Mouse (Mus musculus) gastrocnemius, postnatal 25 days (tissue): ENCODE measurements at regions not wholly inside any gene's neighbourhood (a gene's known extent, or its start where the extent isn't known, plus 50 kb on each side); places are given as distances from the start of the nearest gene placed in this dataset.

Source experiments
- DNase-seq: peaks from one replicate; pipeline ENCODE4 v3.0.0; 2022

- DNase-seq = no peak
Measured at GRCm38 (mm10) chr13:46116576-46116975, 151.8 kb upstream of the Atxn1 start.

- no peak for DNase-seq
Measured at GRCm38 (mm10) chr13:46104971-46105370, 140.2 kb upstream of the Atxn1 start.

GRCm38 (mm10) chr13:46098621-46099020, 133.8 kb upstream of the Atxn1 start:
- no peak for DNase-seq

- DNase-seq = no peak
Measured at GRCm38 (mm10) chr13:46098131-46098530, 133.3 kb upstream of the Atxn1 start.

GRCm38 (mm10) chr13:46096968-46097367, 132.2 kb upstream of the Atxn1 start:
- DNase-seq = no peak

GRCm38 (mm10) chr13:46096416-46096815, 131.6 kb upstream of the Atxn1 start:
- no peak for DNase-seq

- no peak for DNase-seq
Measured at GRCm38 (mm10) chr13:46092787-46093186, 128.0 kb upstream of the Atxn1 start.

GRCm38 (mm10) chr13:46091109-46091508, 126.3 kb upstream of the Atxn1 start:
- DNase-seq = no peak

GRCm38 (mm10) chr13:46088237-46088636, 123.4 kb upstream of the Atxn1 start:
- no peak for DNase-seq

GRCm38 (mm10) chr13:46087663-46088062, 122.9 kb upstream of the Atxn1 start:
- DNase-seq = no peak

GRCm38 (mm10) chr13:46076879-46077278, 112.1 kb upstream of the Atxn1 start:
- no peak for DNase-seq

GRCm38 (mm10) chr13:46071670-46072069, 106.9 kb upstream of the Atxn1 start:
- no peak for DNase-seq

- no peak for DNase-seq
Measured at GRCm38 (mm10) chr13:46069571-46069970, 104.8 kb upstream of the Atxn1 start.

- DNase-seq = no peak
Measured at GRCm38 (mm10) chr13:46062758-46063157, 98.0 kb upstream of the Atxn1 start.

GRCm38 (mm10) chr13:46059870-46060269, 95.1 kb upstream of the Atxn1 start:
- no peak for DNase-seq

GRCm38 (mm10) chr13:46058862-46059261, 94.1 kb upstream of the Atxn1 start:
- no peak for DNase-seq

- DNase-seq = no peak
Measured at GRCm38 (mm10) chr13:46058341-46058740, 93.5 kb upstream of the Atxn1 start.

- no peak for DNase-seq
Measured at GRCm38 (mm10) chr13:46055410-46055809, 90.6 kb upstream of the Atxn1 start.

- DNase-seq = no peak
Measured at GRCm38 (mm10) chr13:46043568-46043967, 78.8 kb upstream of the Atxn1 start.

GRCm38 (mm10) chr13:46043016-46043415, 78.2 kb upstream of the Atxn1 start:
- no peak for DNase-seq

- DNase-seq = no peak
Measured at GRCm38 (mm10) chr13:46042224-46042623, 77.4 kb upstream of the Atxn1 start.

GRCm38 (mm10) chr13:46041475-46041874, 76.7 kb upstream of the Atxn1 start:
- no peak for DNase-seq

GRCm38 (mm10) chr13:46040062-46040461, 75.3 kb upstream of the Atxn1 start:
- DNase-seq = no peak

GRCm38 (mm10) chr13:46038441-46039331, 73.9 kb upstream of the Atxn1 start:
- DNase-seq = no peak
